Mouse (Mus musculus) limb, embryonic 12.5 days (tissue): ENCODE data around the gene Adamtsl5. TPM values are rescaled to one million over a fixed set of nuclear protein-coding genes. Genes with fewer than 3 reads are reported as not detected.

ENCODE experiments used
- ATAC-seq: fragments of 200-750 bp; cut with Nextera tagmentation; 2 replicates; pipeline ENCODE4 v1.8.0; 2017; ENCODE audit warnings: low read depth, moderate TSS enrichment; ENCODE audit not compliant: insufficient number of reproducible peaks, insufficient read depth, low FRiP score, low TSS enrichment
- H3K27ac ChIP-seq: fragments of 300-500 bp; sonication (generic); 2 replicates; pipeline ENCODE4 v1.5.1; 2016; ENCODE audit warnings: mild to moderate bottlenecking, moderate library complexity
- H3K27me3 ChIP-seq: fragments of 300-500 bp; sonication (generic); 2 replicates; pipeline ENCODE4 v1.6.1; 2016; ENCODE audit warnings: mild to moderate bottlenecking, moderate library complexity
- H3K36me3 ChIP-seq: fragments of 300-500 bp; sonication (generic); 2 replicates; pipeline ENCODE4 v1.6.1; 2016; ENCODE audit warnings: mild to moderate bottlenecking, moderate library complexity
- H3K4me1 ChIP-seq: fragments of 300-500 bp; sonication (generic); replicated peaks from 2 replicates; pipeline ENCODE4 v1.6.1; 2016
- H3K4me2 ChIP-seq: fragments of 300-500 bp; sonication (generic); 2 replicates; pipeline ENCODE4 v1.6.1; 2016; ENCODE audit warnings: mild to moderate bottlenecking, moderate library complexity
- H3K4me3 ChIP-seq: fragments of 300-500 bp; sonication (generic); replicated peaks from 2 replicates; pipeline ENCODE4 v1.5.1; 2016; ENCODE audit warnings: mild to moderate bottlenecking
- H3K9ac ChIP-seq: fragments of 300-500 bp; sonication (generic); replicated peaks from 2 replicates; pipeline ENCODE4 v1.6.1; 2016; ENCODE audit warnings: mild to moderate bottlenecking, moderate library complexity
- H3K9me3 ChIP-seq: fragments of 300-500 bp; sonication (generic); 2 replicates; pipeline ENCODE4 v1.6.1; 2016; ENCODE audit warnings: mild to moderate bottlenecking, moderate library complexity
- WGBS: fragments of 180-500 bp; shearing (Covaris S2); methylation state at CpG from one replicate; pipeline ENCODE4 v1.1.7; 2016; 5-methylcytosine and 5-hydroxymethylcytosine counted together
- polyA plus RNA-seq: library from polyadenylated mRNA; unstranded; fragments of >200 nt; fragmentation: Nextera tagmentation; extraction: Ambion mirVana; gene quantifications from 2 replicates; pipeline ENCODE4 v1.2.1, GENCODE M21; 2016

Gene Adamtsl5
- polyA plus RNA-seq, 1 experiment from 2014 or later, result 0.88 TPM

GRCm38 (mm10) chr10:80314494-80315001 is 33.7 kb downstream of the Adamtsl5 start:
- Histone ChIP-seq H3K9ac (peak overlapping the region; percentile 37; the same call in 1 of the 2 replicates), H3K4me1 (peaks cover 16% of the 10 kb centered on the region), H3K9me3 (no peaks in the 10 kb centered on the region), H3K36me3 (peaks cover 20% of the 10 kb centered on the region), H3K27ac (no peak overlapping the region), H3K4me2 (no peak overlapping the region), H3K27me3 (peaks cover 86% of the 10 kb centered on the region), H3K4me3 (no peak overlapping the region)
- no peak for ATAC-seq
- 47% methylated on average over 16 of the region's 16 CpGs for WGBS

DNA sequence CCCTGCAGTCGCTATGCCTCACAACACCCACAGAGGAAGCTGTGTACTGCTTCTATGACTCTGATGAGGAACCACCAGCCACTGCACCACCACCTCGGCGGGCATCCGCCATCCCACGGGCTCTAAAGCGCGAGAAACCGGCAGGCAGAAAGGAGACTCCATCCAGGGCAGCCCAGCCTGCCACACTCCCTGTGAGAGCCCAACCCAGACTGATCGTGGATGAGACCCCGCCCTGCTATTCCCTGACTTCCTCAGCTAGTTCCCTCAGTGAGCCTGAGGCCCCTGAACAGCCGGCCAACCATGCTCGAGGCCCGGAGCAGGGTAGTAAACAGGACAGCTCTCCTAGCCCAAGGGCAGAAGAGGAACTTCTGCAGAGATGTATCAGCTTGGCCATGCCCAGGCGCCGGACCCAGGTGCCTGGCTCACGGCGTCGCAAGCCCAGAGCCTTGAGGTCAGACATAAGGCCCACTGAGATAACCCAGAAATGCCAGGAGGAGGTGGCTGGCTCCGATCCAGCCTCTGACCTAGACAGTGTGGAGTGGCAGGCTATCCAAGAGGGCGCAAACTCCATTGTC is 34.5 kb downstream of the Adamtsl5 start:
- no peak overlapping the region for H3K4me3 ChIP-seq
- H3K4me2 ChIP-seq, result no peak overlapping the region
- ATAC-seq, result no peak
- H3K9me3 ChIP-seq, result no peaks in the 10 kb centered on the region
- no peak overlapping the region for H3K27ac ChIP-seq
- H3K27me3 ChIP-seq, result peaks cover 94% of the 10 kb centered on the region
- H3K4me1 ChIP-seq, result peaks cover 8% of the 10 kb centered on the region
- H3K36me3 ChIP-seq, result peaks cover 20% of the 10 kb centered on the region
- H3K9ac ChIP-seq, result no peak overlapping the region
- 45% methylated on average over 20 of the region's 20 CpGs for WGBS

DNA sequence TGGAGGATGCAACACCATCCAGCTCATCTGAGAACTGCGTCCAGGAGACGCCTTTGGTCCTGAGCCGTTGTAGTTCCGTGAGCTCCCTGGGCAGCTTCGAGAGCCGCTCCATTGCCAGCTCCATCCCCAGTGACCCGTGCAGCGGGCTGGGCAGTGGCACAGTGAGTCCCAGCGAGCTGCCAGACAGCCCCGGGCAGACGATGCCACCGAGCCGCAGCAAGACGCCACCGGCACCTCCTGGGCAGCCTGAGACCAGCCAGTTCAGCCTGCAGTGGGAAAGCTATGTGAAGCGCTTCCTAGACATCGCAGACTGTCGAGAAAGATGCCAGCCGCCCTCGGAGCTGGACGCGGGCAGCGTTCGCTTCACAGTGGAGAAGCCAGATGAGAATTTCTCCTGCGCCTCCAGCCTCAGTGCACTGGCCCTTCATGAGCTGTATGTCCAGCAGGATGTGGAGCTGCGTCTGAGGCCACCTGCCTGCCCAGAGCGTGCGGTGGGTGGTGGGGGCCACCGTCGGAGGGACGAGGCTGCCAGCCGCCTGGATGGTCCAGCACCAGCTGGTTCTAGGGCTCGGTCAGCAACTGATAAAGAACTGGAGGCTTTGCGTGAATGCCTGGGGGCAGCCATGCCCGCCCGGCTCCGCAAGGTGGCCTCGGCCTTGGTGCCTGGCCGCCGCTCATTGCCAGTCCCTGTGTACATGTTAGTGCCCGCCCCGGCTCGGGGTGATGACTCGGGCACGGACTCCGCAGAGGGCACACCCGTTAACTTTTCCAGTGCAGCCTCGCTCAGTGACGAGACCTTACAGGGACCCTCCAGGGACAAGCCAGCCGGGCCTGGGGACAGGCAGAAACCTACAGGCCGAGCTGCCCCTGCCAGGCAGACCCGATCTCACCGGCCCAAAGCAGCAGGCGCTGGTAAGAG is 35.4 kb downstream of the Adamtsl5 start:
- Histone ChIP-seq H3K36me3 (peaks cover 19% of the 10 kb centered on the region), H3K4me1 (peaks cover 6% of the 10 kb centered on the region), H3K27ac (no peak overlapping the region), H3K9ac (peak overlapping the region; percentile 51), H3K4me2 (no peak overlapping the region), H3K4me3 (no peak overlapping the region), H3K9me3 (no peaks in the 10 kb centered on the region), H3K27me3 (peaks cover 100% of the 10 kb centered on the region)
- ATAC-seq, result no peak
- 64% methylated on average over 54 of the region's 54 CpGs for WGBS

DNA sequence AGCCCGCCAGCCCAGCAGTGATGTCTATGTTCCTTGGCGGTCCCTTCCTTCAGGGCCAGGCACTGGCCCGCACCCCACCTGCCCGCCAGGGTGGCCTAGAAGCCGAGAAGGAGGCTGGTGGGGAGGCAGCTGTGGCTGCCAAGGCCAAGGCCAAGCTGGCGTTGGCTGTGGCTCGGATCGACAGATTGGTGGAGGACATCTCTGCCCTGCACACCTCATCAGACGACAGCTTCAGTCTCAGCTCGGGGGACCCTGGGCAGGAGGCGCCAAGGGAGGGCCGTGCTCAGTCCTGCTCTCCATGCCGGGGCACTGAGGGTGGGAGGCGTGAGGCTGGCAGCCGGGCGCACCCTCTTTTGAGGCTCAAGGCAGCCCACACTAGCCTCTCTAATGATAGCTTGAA is 36.7 kb downstream of the Adamtsl5 start:
- Histone ChIP-seq H3K4me2 (no peak overlapping the region), H3K27ac (no peak overlapping the region), H3K4me3 (no peak overlapping the region), H3K4me1 (peaks cover 6% of the 10 kb centered on the region), H3K9ac (no peak overlapping the region), H3K27me3 (peaks cover 100% of the 10 kb centered on the region), H3K9me3 (no peaks in the 10 kb centered on the region), H3K36me3 (peaks cover 22% of the 10 kb centered on the region; the same call in 1 of the 2 replicates)
- no peak for ATAC-seq
- 80% methylated on average over 16 of the region's 16 CpGs for WGBS

- no peak for ATAC-seq
- Histone ChIP-seq H3K4me3 (no peak overlapping the region), H3K4me1 (0 out of 2 replicates have a peak, but pooled peaks cover 3% of the 10 kb centered on the region), H3K27me3 (peaks cover 99% of the 10 kb centered on the region), H3K9ac (no peak overlapping the region), H3K4me2 (no peak overlapping the region), H3K27ac (no peak overlapping the region), H3K9me3 (no peaks in the 10 kb centered on the region), H3K36me3 (peaks cover 28% of the 10 kb centered on the region; the same call in 1 of the 2 replicates)
- WGBS, result 7% methylated on average over 25 of the region's 25 CpGs
Observed at GRCm38 (mm10) chr10:80304862-80305261, 43.4 kb downstream of the Adamtsl5 start.

DNA sequence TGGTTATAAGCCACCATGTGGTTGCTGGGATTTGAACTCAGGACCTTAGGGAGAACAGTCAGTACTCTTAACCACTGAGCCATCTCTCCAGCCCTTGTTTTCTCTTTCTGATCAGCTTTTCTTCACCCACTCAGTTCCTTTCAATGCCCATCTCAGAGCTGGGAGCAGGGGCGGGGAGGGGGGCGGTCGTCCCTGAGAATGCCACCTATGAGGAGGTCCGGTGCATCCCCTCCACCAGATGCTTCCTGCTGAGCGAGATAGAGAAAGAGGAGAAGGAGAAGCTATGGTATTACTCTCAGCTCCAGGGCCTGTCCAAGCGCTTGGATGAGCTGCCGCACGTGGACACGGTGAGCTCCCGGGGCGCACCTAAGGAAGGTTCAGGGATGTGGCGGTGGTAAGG is 43.8 kb downstream of the Adamtsl5 start:
- Histone ChIP-seq H3K4me3 (no peak overlapping the region), H3K27me3 (peaks cover 99% of the 10 kb centered on the region)
- WGBS, result 20% methylated on average over 12 of the region's 12 CpGs

GRCm38 (mm10) chr10:80302471-80302881 is 45.7 kb downstream of the Adamtsl5 start:
- Histone ChIP-seq H3K4me2 (no peak overlapping the region), H3K27ac (no peak overlapping the region), H3K27me3 (peaks cover 99% of the 10 kb centered on the region), H3K4me3 (no peak overlapping the region), H3K9ac (no peak overlapping the region), H3K36me3 (peaks cover 12% of the 10 kb centered on the region; the same call in 1 of the 2 replicates), H3K9me3 (no peaks in the 10 kb centered on the region), H3K4me1 (peaks cover 17% of the 10 kb centered on the region; the same call in 1 of the 2 replicates)
- WGBS, result 16% methylated on average over 9 of the region's 9 CpGs
- ATAC-seq, result no peak

More for the DNA sequence above, 43.8 kb downstream of the Adamtsl5 start:
- peaks cover 28% of the 10 kb centered on the region; the same call in 1 of the 2 replicates for H3K36me3 ChIP-seq
- H3K4me1 ChIP-seq, result peaks cover 7% of the 10 kb centered on the region; the same call in 1 of the 2 replicates
- ATAC-seq, result no peak
- no peak overlapping the region for H3K9ac ChIP-seq
- H3K4me2 ChIP-seq, result no peak overlapping the region
- no peak overlapping the region for H3K27ac ChIP-seq
- no peaks in the 10 kb centered on the region for H3K9me3 ChIP-seq

DNA sequence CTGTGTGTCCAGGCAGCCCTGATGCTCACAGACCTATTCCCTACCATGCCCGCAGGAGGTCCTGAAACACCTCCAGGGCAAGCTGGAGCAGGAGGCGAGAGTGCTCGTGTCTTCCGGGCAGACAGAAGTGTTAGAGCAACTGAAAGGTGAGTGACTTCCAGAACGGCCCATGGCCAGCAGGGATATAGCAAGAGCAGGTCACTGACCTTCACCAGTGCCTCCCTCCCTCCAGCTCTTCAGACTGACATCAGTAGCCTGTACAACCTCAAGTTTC is 46.2 kb downstream of the Adamtsl5 start:
- no peak overlapping the region for H3K27ac ChIP-seq
- ATAC-seq, result no peak
- WGBS, result 40% methylated on average over 5 of the region's 5 CpGs
- no peak overlapping the region for H3K9ac ChIP-seq
- H3K4me2 ChIP-seq, result no peak overlapping the region
- H3K36me3 ChIP-seq, result peaks cover 10% of the 10 kb centered on the region; the same call in 1 of the 2 replicates
- H3K27me3 ChIP-seq, result peaks cover 99% of the 10 kb centered on the region
- H3K9me3 ChIP-seq, result no peaks in the 10 kb centered on the region
- no peak overlapping the region for H3K4me3 ChIP-seq
- peaks cover 17% of the 10 kb centered on the region; the same call in 1 of the 2 replicates for H3K4me1 ChIP-seq

DNA sequence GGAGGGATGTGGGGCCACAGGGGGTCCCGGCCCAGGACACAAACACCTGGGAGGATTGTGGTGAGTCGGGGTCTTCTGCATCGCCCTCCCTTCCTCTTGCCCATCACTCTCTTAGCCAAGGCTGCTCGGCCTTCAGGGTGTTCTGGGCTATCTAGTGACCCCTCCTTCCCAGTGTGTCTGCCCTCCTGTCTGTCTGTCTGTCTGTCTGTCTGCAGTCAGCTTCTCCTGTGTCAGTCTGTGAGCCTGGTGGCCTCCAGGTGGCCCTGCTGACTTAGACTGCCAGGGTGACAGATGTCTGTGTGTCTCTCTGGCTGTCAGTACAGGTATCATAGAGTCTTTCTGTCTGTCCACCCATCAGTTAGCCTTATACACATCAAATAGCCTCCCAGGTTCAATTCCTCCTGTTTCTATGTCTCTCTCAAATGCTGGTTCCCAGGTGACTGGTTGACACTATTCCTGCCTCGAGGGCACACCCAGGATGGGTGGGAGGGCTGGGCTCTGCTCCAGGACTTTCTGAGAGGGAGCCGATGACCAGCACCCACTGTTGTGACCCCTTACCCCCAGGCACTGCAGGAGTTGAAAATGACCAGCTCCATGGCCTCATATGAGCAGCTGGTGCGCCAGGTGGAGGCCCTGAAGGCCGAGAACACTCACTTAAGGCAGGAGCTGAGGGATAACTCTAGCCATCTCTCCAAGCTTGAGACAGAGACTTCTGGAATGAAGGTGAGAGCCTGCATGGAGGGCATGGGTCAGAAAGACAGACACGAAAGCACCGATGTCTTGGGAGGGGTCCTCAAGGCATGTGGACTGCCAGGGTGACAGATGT is 46.7 kb downstream of the Adamtsl5 start:
- Histone ChIP-seq H3K9ac (no peak overlapping the region; the same call in 1 of the 2 replicates), H3K9me3 (no peaks in the 10 kb centered on the region), H3K27ac (no peak overlapping the region), H3K36me3 (peaks cover 5% of the 10 kb centered on the region; the same call in 1 of the 2 replicates), H3K4me2 (peak overlapping the region; percentile 3; the same call in 1 of the 2 replicates), H3K4me1 (peaks cover 21% of the 10 kb centered on the region), H3K27me3 (peaks cover 97% of the 10 kb centered on the region), H3K4me3 (no peak overlapping the region)
- WGBS, result 80% methylated on average over 10 of the region's 10 CpGs
- ATAC-seq, result no peak

DNA sequence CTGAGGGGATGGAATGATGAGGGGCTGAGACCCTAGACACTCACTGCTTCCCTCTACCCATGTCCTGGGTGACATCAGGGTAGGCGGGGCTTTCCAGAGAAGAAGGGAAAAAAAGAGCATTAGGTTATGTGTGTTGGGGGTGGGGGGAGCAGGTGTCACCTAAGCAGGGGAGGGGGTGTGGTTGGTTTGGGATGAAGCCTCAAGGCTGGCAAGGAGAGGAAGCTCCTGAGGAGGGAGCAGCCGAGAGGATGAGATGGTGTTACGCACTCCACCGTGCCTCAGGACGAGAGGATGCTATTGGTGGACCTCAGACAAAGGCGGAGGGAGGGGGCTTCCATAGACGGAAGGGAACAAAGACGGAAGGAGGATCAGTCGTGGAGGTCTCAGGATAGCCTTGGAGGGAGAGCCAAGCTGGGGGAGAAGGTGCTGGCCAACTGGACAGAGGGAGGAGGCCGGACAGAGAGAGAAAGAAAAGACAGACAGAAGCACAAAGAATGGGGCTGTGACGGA is 47.5 kb downstream of the Adamtsl5 start:
- Histone ChIP-seq H3K4me3 (no peak overlapping the region), H3K36me3 (no peaks in the 10 kb centered on the region), H3K4me1 (peaks cover 28% of the 10 kb centered on the region), H3K27ac (no peak overlapping the region), H3K9ac (no peak overlapping the region; the same call in 1 of the 2 replicates), H3K9me3 (no peaks in the 10 kb centered on the region), H3K4me2 (peak overlapping the region; percentile 3; the same call in 1 of the 2 replicates), H3K27me3 (peaks cover 90% of the 10 kb centered on the region)
- WGBS, result 25% methylated on average over 11 of the region's 11 CpGs
- ATAC-seq, result no peak
